Mouse (Mus musculus) C2C12 (cell line): ENCODE data around the gene Cdhr4. TPM values are rescaled to one million over a fixed set of nuclear protein-coding genes. Genes with fewer than 3 reads are reported as not detected.

Source experiments
- H3K27me3 ChIP-seq: one replicate; pipeline ENCODE4 v1.6.1; 2011; ENCODE audit not compliant: control insufficient read depth, insufficient read depth, insufficient read length
- H3K36me3 ChIP-seq: one replicate; pipeline ENCODE4 v1.6.1; 2011; ENCODE audit not compliant: control insufficient read depth, insufficient read depth
- H3K4me3 ChIP-seq: one replicate; pipeline ENCODE4 v1.5.1; 2011; ENCODE audit warnings: mild to moderate bottlenecking, control low read depth; ENCODE audit not compliant: poor library complexity, insufficient read depth, severe bottlenecking
- H3K79me2 ChIP-seq: one replicate; pipeline ENCODE4 v1.6.1; 2011; ENCODE audit not compliant: control insufficient read depth, insufficient read depth
- H3K79me3 ChIP-seq: one replicate; pipeline ENCODE4 v1.6.1; 2011; ENCODE audit warnings: low read depth, control low read depth
- H3ac ChIP-seq: one replicate; pipeline ENCODE3; 2011; ENCODE audit warnings: low read depth; ENCODE audit not compliant: control insufficient read depth, insufficient read length
- CEBPB ChIP-seq: IDR thresholded peaks from one replicate; pipeline ENCODE4 v1.6.1; 2011; ENCODE audit warnings: low read depth, mild to moderate bottlenecking, control low read depth, moderate library complexity
- CTCF ChIP-seq: IDR thresholded peaks from one replicate; pipeline ENCODE4 v1.5.1; 2011; ENCODE audit not compliant: control insufficient read depth, insufficient read depth, insufficient read length
- FOSL1 ChIP-seq: IDR thresholded peaks from one replicate; pipeline ENCODE4 v1.8.0; 2011; ENCODE audit warnings: mild to moderate bottlenecking, low read length; ENCODE audit not compliant: poor library complexity, insufficient read depth, severe bottlenecking
- MAX ChIP-seq: IDR thresholded peaks from one replicate; pipeline ENCODE4 v1.6.1; 2011; ENCODE audit warnings: mild to moderate bottlenecking, control low read depth
- MYOD1 ChIP-seq: IDR thresholded peaks from one replicate; pipeline ENCODE4 v1.6.1; 2011; ENCODE audit warnings: low read depth; ENCODE audit not compliant: control insufficient read depth, insufficient read length
- MYOG ChIP-seq: IDR thresholded peaks from one replicate; pipeline ENCODE4 v1.6.1; 2011; ENCODE audit not compliant: control insufficient read depth, insufficient read length; ENCODE audit errors: extremely low read depth
- USF1 ChIP-seq: IDR thresholded peaks from one replicate; pipeline ENCODE4 v1.6.1; 2011; ENCODE audit warnings: low read depth, mild to moderate bottlenecking, control low read depth, moderate library complexity
- polyA plus RNA-seq: library from polyadenylated mRNA; unstranded; fragments of >200 nt; fragmentation: generic; extraction: Trizol; gene quantifications from one replicate; pipeline ENCODE4 v1.2.1, GENCODE M21; 2012; ENCODE audit warnings: missing spikeins

Cdhr4 gene
- polyA plus RNA-seq, 1 experiment, result not detected

DNA sequence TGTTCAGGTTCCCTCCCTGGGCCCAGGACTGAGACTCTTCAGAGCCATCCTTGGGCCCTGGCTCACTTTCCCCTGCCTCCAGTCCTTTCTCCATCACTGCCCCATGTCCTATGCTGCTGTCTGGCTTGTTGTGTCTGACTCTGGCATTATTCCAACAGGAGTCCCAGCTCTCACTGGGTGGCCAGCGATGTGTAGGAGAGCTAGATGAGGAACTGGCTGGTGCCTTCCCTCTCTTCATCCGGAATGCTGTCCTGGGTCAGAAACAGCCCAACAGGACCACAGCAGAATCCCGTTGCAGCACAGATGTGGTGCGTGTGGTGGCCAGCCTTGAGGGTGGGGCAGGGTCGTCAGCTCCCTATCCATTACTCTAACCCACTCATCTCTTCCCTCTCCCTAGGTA is 22.0 kb upstream of the Cdhr4 start:
- no peaks in the 10 kb centered on the region for H3K27me3 ChIP-seq
- no peak for TF ChIP-seq CTCF
- no peak for TF ChIP-seq MYOG
- TF ChIP-seq MAX, result no peak
- no peak for TF ChIP-seq USF1
- H3K36me3 ChIP-seq, result peaks cover 10% of the 10 kb centered on the region
- no peaks in the 10 kb centered on the region for H3K79me3 ChIP-seq
- no peaks in the 10 kb centered on the region for H3K79me2 ChIP-seq
- H3ac ChIP-seq, result no peak overlapping the region
- H3K4me3 ChIP-seq, result no peak overlapping the region

DNA sequence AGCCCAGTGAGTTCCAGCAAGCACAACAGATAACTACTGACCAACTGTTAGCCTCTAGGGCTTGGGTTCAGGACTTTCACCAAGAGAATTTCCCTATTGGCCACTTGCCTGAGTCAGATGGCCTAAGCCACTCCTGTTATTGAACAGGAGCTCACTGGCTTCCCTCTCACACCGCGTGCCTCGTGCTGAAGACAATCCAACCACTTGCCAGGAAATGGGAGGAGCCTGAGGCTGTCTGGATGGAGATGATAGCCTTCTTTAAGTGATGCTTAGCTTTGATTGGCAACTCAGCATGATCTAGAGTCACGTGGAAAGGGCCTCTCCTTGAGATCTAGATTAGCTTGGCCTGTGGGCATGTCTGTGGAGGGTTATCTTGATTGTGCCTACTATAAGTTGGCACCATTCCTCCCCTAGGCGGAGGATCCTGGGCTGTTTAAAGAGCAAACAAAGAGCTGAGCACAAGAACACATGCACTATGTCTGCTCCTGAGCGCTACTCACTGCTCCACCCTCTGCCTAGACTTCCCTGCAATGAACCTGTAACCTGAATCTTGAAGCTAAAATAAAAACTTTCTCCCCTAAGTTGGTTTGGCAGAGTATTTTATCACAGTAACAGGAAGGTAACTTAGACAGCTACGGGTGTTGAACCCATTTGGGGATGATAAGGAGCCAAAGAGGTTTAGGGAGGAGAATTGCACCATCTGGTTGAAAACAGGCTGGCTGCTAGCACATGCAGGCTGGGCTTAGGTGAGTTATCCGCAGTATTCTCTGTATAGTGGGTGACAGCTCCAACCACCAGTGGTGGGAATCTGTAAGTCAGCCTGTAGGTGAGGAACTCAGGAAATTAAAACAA is 20.4 kb upstream of the Cdhr4 start:
- Histone ChIP-seq H3K27me3 (no peaks in the 10 kb centered on the region), H3ac (no peak overlapping the region), H3K4me3 (no peak overlapping the region), H3K79me3 (no peaks in the 10 kb centered on the region), H3K79me2 (no peaks in the 10 kb centered on the region), H3K36me3 (peaks cover 10% of the 10 kb centered on the region)
- TF ChIP-seq MYOD1 (no peak), CTCF (no peak), CEBPB (no peak), USF1 (no peak), MAX (no peak), MYOG (no peak), FOSL1 (no peak)

DNA sequence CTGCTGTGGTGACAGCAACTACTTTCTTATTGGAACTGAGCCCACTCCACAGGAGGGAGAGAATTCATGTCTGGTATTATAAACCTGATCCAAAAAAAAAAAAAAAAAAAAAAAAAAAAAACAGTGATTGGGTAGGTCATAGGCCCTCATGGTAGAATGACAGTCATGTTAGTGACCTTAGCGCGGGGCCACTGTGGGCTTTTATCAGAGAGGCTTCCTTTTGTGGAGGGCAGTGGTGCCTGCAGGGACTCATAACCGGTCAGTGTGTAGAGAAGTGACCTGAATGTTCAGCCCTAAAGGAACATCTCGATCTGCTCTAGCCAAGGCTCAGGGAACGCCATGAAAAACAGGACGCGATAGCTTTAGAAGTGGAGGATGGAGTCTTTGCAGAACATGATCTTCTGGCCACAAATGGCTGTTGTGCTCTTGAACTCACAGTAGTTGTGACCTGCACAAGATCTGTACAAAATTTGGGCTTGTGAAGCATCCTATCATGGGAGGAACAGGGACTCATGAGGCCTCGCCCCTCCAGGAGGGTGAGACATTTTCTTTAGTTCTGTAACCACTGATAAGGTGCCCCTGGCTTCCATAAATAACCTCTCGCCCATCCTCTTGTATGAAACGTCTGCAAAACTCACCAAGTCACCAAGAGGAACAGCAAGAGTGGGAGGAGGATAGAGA is 17.7 kb upstream of the Cdhr4 start:
- H3K4me3 ChIP-seq, result no peak overlapping the region
- TF ChIP-seq MYOG (no peak), USF1 (no peak), FOSL1 (no peak), CTCF (no peak), CEBPB (no peak), MYOD1 (no peak), MAX (no peak)

DNA sequence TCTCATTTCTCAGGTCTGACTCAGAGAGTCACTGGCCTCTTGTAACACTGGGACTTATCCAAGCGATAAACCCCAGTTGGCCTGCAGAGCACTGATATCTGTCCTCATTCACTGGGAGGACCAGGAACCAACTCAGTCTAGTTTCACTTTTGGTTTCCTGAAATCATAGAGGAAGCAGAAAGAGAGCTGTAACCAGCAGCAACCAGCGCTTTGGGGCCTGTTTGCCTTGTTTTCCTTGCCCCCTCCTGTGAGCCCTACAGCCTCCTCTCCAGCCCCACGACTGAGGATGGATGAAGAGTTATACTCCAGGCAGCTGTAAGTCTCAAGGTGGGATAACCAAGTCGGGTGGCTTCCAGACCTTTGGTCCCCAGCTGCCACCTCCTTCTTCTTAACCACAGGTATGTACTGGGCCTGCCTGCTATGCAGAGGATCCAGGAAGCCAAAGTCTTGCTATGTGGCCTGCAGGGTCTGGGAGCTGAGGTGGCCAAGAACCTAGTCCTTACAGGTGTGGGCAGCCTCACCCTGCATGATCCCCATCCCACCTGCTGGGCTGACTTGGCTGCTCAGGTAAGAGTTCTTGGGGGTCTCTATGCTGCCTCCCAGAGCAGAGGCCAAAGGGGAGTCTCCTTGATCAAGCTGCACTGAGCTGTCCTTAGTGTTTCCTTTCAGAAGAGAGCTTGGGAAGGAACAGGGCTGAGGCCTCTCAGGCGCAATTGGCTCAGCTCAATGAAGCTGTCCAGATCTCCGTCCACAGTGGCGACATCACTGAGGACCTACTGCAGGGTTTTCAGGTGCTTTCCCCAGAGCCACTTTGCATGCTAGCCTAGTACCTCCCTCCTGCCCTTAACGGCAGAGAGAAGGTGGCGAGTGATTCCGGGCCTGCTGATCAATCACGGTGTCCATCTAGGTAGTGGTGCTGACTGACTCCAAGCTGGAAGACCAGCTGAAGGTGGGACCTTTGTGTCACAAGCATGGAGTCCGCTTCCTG is 16.6 kb upstream of the Cdhr4 start, which contains the start of gene Uba7:
Uba7 (plus strand) TSS at position 107 of the 988 bp plus-strand sequence.
- Histone ChIP-seq H3K79me3 (no peaks in the 10 kb centered on the region), H3K4me3 (no peak within 1 kb of the TSS), H3K79me2 (no peaks in the 10 kb centered on the region), H3ac (no peak within 1 kb of the TSS), H3K36me3 (peaks cover 6% of the 10 kb centered on the region), H3K27me3 (no peaks in the 10 kb centered on the region)
- TF ChIP-seq CEBPB, result no peak
- no peak for TF ChIP-seq USF1
- no peak for TF ChIP-seq MAX
- TF ChIP-seq MYOG, result no peak
- no peak for TF ChIP-seq MYOD1
- TF ChIP-seq CTCF, result no peak
- no peak for TF ChIP-seq FOSL1

More for the DNA sequence above, 17.7 kb upstream of the Cdhr4 start:
- Histone ChIP-seq H3K36me3 (peaks cover 10% of the 10 kb centered on the region), H3K79me3 (no peaks in the 10 kb centered on the region), H3K79me2 (no peaks in the 10 kb centered on the region), H3ac (no peak overlapping the region), H3K27me3 (no peaks in the 10 kb centered on the region)

DNA sequence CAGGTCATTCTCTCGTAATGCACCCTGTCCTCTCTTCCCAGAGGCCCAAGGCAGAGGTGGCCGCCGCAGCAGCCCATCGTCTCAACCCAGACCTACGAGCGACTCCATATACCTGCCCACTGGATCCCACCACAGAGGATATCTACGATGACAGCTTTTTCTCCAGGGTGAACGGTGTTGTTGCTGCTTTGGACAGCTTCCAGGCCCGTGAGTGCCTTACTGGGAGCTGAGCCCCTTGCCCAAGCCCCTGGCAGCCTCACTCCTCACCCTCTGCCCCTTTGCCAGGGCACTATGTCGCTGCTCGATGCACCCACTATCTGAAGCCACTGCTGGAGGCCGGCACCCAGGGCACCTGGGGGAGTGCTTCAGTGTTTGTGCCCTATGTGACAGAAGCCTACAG is 13.5 kb upstream of the Cdhr4 start:
- Histone ChIP-seq H3K79me2 (no peaks in the 10 kb centered on the region), H3K36me3 (no peaks in the 10 kb centered on the region), H3K27me3 (no peaks in the 10 kb centered on the region), H3ac (no peak overlapping the region), H3K4me3 (no peak overlapping the region), H3K79me3 (no peaks in the 10 kb centered on the region)
- TF ChIP-seq MAX, result no peak
- no peak for TF ChIP-seq MYOD1
- TF ChIP-seq FOSL1, result no peak
- TF ChIP-seq CTCF, result no peak
- TF ChIP-seq CEBPB, result no peak
- TF ChIP-seq MYOG, result no peak
- no peak for TF ChIP-seq USF1
